Mouse (Mus musculus) frontal cortex, adult (tissue): Measurements from ENCODE around the gene Klhl7.
A peak's percentile ranks its signal among the peaks of the same experiment; 100 is the strongest.
"Not testable (repeated sequence)": the region's sequence is repeated elsewhere in the genome, so short reads cannot be mapped to it uniquely, and the experiment has no call there.

Experiments
- ATAC-seq: cut with Nextera tagmentation; 2 replicates; pipeline ENCODE4 v1.9.2; 2017; ENCODE audit warnings: mild to moderate bottlenecking, moderate library complexity, mixed read lengths; ENCODE audit not compliant: low TSS enrichment

The Klhl7 gene

GRCm38 (mm10) chr5:24095393-24095792 lies 5.0 kb upstream of the Klhl7 start:
- ATAC-seq: no peak

- ATAC-seq: no peak
Observed at GRCm38 (mm10) chr5:24095881-24096280, 4.5 kb upstream of the Klhl7 start.

GRCm38 (mm10) chr5:24100810-24101311 lies 456 bp downstream of the Klhl7 start:
- peak; percentile 64 for ATAC-seq

GRCm38 (mm10) chr5:24101446-24102140 lies 1.2 kb downstream of the Klhl7 start:
- peak; percentile 66; the same call in 1 of the 2 replicates for ATAC-seq

- not testable (repeated sequence) for ATAC-seq
Observed at GRCm38 (mm10) chr5:24103235-24103634, 2.8 kb downstream of the Klhl7 start.

GRCm38 (mm10) chr5:24103841-24104240 lies 3.4 kb downstream of the Klhl7 start:
- ATAC-seq: no peak

- ATAC-seq: no peak
Observed at GRCm38 (mm10) chr5:24107071-24107739, 6.8 kb downstream of the Klhl7 start.

GRCm38 (mm10) chr5:24107740-24108098 lies 7.3 kb downstream of the Klhl7 start:
- ATAC-seq: no peak

GRCm38 (mm10) chr5:24110068-24110467 lies 9.7 kb downstream of the Klhl7 start:
- ATAC-seq: peak; percentile 35; the same call in 1 of the 2 replicates

GRCm38 (mm10) chr5:24112116-24112903 lies 11.9 kb downstream of the Klhl7 start:
- no peak for ATAC-seq

- ATAC-seq: no peak
Observed at GRCm38 (mm10) chr5:24122221-24122620, 21.8 kb downstream of the Klhl7 start.

GRCm38 (mm10) chr5:24124175-24124574 lies 23.8 kb downstream of the Klhl7 start:
- no peak for ATAC-seq

GRCm38 (mm10) chr5:24124579-24125276 lies 24.3 kb downstream of the Klhl7 start:
- ATAC-seq: no peak

- peak; percentile 23; the same call in 1 of the 2 replicates for ATAC-seq
Observed at GRCm38 (mm10) chr5:24125910-24126636, 25.7 kb downstream of the Klhl7 start.

- ATAC-seq: no peak
Observed at GRCm38 (mm10) chr5:24126967-24127366, 26.6 kb downstream of the Klhl7 start.

GRCm38 (mm10) chr5:24146964-24147363 lies 46.6 kb downstream of the Klhl7 start:
- ATAC-seq: no peak

- no peak for ATAC-seq
Observed at GRCm38 (mm10) chr5:24152199-24152598, 51.8 kb downstream of the Klhl7 start.

- no peak for ATAC-seq
Observed at GRCm38 (mm10) chr5:24156774-24157173, 56.4 kb downstream of the Klhl7 start.

GRCm38 (mm10) chr5:24164789-24165445 lies 64.5 kb downstream of the Klhl7 start, which contains the start of gene Nupl2:
Gene Nupl2, plus strand, starts transcription at chr5:24164963.
- ATAC-seq: peak; percentile 98

GRCm38 (mm10) chr5:24167263-24167662 lies 66.9 kb downstream of the Klhl7 start:
- ATAC-seq: no peak
